Mouse (Mus musculus) stomach, embryonic 14.5 days (tissue): ENCODE results near the gene Spata21. TPM values are rescaled to one million over a fixed set of nuclear protein-coding genes. Genes with fewer than 3 reads are reported as not detected.

Experiments
- ATAC-seq: fragments of 200-750 bp; cut with Nextera tagmentation; 2 replicates; pipeline ENCODE4 v1.8.0; 2017; ENCODE audit warnings: low read depth, moderate TSS enrichment; ENCODE audit not compliant: insufficient number of reproducible peaks, insufficient read depth, low FRiP score
- H3K27ac ChIP-seq: fragments of 300-500 bp; sonication (generic); 2 replicates; pipeline ENCODE4 v1.5.1; 2014; ENCODE audit warnings: mild to moderate bottlenecking, low read length, moderate library complexity, mixed read lengths
- H3K27me3 ChIP-seq: fragments of 300-500 bp; sonication (generic); 2 replicates; pipeline ENCODE4 v1.6.1; 2014; ENCODE audit warnings: low read length, control low read depth, mixed read lengths; ENCODE audit not compliant: control insufficient read depth, insufficient read depth
- H3K36me3 ChIP-seq: fragments of 300-500 bp; sonication (generic); 2 replicates; pipeline ENCODE4 v1.6.1; 2014; ENCODE audit warnings: mild to moderate bottlenecking, control low read depth, low read length, moderate library complexity, mixed read lengths; ENCODE audit not compliant: control insufficient read depth, insufficient read depth
- H3K4me1 ChIP-seq: fragments of 300-500 bp; sonication (generic); 2 replicates; pipeline ENCODE4 v1.6.1; 2014; ENCODE audit warnings: low read length, control low read depth, mixed read lengths; ENCODE audit not compliant: control insufficient read depth, insufficient read depth
- H3K4me2 ChIP-seq: fragments of 300-500 bp; sonication (generic); replicated peaks from 2 replicates; pipeline ENCODE4 v1.6.1; 2014; ENCODE audit warnings: low read depth, low read length, control low read depth
- H3K4me3 ChIP-seq: fragments of 300-500 bp; sonication (generic); 2 replicates; pipeline ENCODE4 v1.5.1; 2014; ENCODE audit warnings: low read depth, low read length, control low read depth
- H3K9ac ChIP-seq: fragments of 300-500 bp; sonication (generic); replicated peaks from 2 replicates; pipeline ENCODE4 v1.6.1; 2014; ENCODE audit warnings: low read depth, mild to moderate bottlenecking, control low read depth, low read length, moderate library complexity, mixed read lengths
- H3K9me3 ChIP-seq: fragments of 300-500 bp; sonication (generic); 2 replicates; pipeline ENCODE4 v1.6.1; 2016; ENCODE audit warnings: low read depth, low read length, control low read depth; ENCODE audit not compliant: control insufficient read depth
- WGBS: fragments of 180-500 bp; shearing (Covaris S2); extraction: QIAGEN DNeasy Blood & Tissue Kit; methylation state at CpG from one replicate; pipeline ENCODE4 v1.1.7; 2014; 5-methylcytosine and 5-hydroxymethylcytosine counted together
- polyA plus RNA-seq: library from polyadenylated mRNA; unstranded; fragments of >200 nt; fragmentation: Nextera tagmentation; extraction: Ambion mirVana; gene quantifications from 2 replicates; pipeline ENCODE4 v1.2.1, GENCODE M21; 2014

The Spata21 gene
- polyA plus RNA-seq, 1 experiment from 2014 or later, result 0.30 TPM

DNA sequence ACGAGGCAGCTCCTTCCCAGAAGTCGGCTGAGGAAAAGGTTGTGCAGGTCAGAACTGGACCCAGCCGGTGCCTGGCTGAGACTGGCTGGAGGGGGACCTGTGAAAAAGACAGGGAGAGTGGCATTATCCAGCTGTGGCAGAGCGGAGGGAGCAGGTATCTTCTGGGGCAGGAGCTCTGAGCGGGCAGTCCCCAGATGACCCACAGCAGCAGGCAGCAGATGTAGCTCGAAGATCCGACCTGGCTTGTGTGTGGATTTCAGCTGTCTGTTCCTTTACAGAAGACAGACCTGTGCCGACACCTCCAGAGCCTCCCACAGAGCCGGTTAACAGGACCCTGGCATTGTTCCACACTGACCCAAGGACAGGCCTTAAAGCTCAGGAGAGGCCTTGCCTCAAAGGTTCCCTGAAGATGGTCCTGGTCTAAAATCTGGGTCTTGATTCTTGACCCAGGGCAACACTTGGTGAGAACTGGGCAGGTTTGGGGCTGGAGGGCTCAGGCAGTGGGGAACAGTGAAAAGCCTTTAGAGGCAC lies 20.6 kb upstream of the Spata21 start:
- no peak overlapping the region for H3K9ac ChIP-seq
- WGBS, result 81% methylated on average over 9 of the region's 9 CpGs
- H3K4me3 ChIP-seq, result no peak overlapping the region
- H3K27me3 ChIP-seq, result no peaks in the 10 kb centered on the region
- ATAC-seq, result no peak
- no peaks in the 10 kb centered on the region for H3K9me3 ChIP-seq
- no peak overlapping the region for H3K27ac ChIP-seq
- H3K36me3 ChIP-seq, result peaks cover 65% of the 10 kb centered on the region
- no peak overlapping the region for H3K4me2 ChIP-seq
- no peaks in the 10 kb centered on the region for H3K4me1 ChIP-seq

DNA sequence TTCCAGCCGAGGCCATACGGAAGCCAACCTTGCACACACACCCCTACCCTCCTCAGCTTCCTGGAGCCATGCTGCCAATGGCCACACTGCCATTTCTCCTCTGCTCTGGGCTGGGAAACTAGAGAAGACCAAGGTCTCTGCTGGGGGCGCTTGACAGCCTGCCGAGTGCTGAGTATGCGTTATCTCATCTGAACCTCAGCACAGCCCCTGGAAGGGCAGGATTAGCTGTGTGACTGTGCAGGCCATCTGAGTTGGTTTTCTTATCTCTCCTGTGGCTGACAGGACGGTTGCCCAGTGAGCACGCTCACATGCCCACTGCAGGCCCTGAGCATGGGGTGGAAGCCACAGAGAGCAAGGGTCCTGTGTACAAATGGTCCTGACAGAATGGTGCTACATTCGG lies 19.5 kb upstream of the Spata21 start:
- no peaks in the 10 kb centered on the region for H3K9me3 ChIP-seq
- no peaks in the 10 kb centered on the region for H3K27me3 ChIP-seq
- 91% methylated on average over 8 of the region's 8 CpGs for WGBS
- no peaks in the 10 kb centered on the region for H3K4me1 ChIP-seq
- H3K36me3 ChIP-seq, result peaks cover 68% of the 10 kb centered on the region
- no peak overlapping the region for H3K9ac ChIP-seq
- H3K27ac ChIP-seq, result no peak overlapping the region
- no peak for ATAC-seq
- H3K4me3 ChIP-seq, result no peak overlapping the region
- no peak overlapping the region for H3K4me2 ChIP-seq

DNA sequence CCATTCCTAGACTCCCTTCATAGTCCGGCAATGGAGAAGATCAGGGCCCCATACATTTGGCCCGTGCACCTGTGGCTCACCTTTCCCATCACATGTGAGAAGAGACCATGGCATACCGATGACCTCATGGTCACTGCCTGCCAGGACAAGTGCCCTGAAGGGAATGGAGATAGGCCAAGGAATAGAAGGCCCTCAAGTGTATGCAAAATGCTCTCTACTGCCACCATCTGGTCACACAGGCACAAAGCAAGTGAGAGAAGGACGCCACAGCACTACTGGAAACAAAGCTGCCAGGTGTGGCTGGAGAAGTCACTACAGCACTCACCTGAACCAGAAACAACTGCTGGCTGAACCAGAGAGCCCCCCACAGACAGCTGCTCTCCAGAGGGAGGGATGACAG lies 18.4 kb upstream of the Spata21 start:
- Histone ChIP-seq H3K4me3 (no peak overlapping the region), H3K36me3 (peaks cover 69% of the 10 kb centered on the region), H3K27ac (no peak overlapping the region), H3K4me1 (no peaks in the 10 kb centered on the region), H3K27me3 (no peaks in the 10 kb centered on the region), H3K9ac (no peak overlapping the region), H3K4me2 (no peak overlapping the region), H3K9me3 (no peaks in the 10 kb centered on the region)
- ATAC-seq, result no peak
- WGBS, result 62% methylated on average over 4 of the region's 4 CpGs

DNA sequence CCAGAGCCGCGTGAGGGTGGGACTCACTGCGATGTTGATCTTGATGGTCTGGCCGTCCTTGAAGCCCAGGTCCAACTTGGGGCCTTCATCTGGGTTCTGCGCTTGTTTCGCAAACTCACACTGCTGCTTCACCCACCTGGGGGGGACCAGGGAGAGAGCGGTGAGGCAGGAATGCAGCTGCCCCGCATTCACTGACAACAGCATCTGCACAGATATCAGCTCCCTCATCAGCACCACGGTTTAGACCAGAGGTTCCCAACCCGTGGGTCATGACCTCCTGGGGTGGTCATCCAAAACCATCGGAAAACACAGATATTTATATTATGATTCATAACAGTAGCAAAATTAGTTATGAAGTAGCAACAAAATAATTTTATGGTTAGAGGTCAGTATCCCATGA lies 15.6 kb upstream of the Spata21 start:
- ATAC-seq, result no peak
- Histone ChIP-seq H3K27ac (no peak overlapping the region), H3K4me2 (no peak overlapping the region), H3K4me1 (peaks cover 10% of the 10 kb centered on the region; the same call in 1 of the 2 replicates), H3K36me3 (peaks cover 50% of the 10 kb centered on the region), H3K9me3 (no peaks in the 10 kb centered on the region), H3K9ac (no peak overlapping the region), H3K4me3 (no peak overlapping the region), H3K27me3 (no peaks in the 10 kb centered on the region)
- 86% methylated on average over 11 of the region's 11 CpGs for WGBS

DNA sequence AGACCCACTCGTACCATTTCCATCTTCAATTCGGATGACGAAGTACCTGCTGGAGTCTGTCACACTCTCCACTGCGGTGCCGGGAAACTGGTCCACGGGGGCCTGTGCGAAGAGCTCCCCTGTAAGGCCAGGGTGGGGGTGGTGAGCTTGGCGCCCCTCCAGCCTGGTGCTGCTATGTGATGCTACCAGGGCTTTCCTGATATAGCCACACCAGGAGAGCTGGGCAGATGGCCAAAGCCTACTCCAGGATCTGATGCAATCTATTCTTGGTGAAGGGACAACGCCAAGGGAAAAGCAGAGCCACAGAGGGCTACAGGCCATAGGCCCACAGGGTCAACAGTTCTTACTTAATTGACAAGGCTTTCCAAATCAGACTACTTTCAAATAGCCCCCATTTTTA lies 14.5 kb upstream of the Spata21 start:
- Histone ChIP-seq H3K4me3 (no peak overlapping the region), H3K4me2 (no peak overlapping the region), H3K27me3 (no peaks in the 10 kb centered on the region), H3K9ac (no peak overlapping the region), H3K9me3 (no peaks in the 10 kb centered on the region), H3K27ac (no peak overlapping the region), H3K36me3 (peaks cover 38% of the 10 kb centered on the region), H3K4me1 (peaks cover 10% of the 10 kb centered on the region; the same call in 1 of the 2 replicates)
- 90% methylated on average over 9 of the region's 9 CpGs for WGBS
- ATAC-seq, result no peak

DNA sequence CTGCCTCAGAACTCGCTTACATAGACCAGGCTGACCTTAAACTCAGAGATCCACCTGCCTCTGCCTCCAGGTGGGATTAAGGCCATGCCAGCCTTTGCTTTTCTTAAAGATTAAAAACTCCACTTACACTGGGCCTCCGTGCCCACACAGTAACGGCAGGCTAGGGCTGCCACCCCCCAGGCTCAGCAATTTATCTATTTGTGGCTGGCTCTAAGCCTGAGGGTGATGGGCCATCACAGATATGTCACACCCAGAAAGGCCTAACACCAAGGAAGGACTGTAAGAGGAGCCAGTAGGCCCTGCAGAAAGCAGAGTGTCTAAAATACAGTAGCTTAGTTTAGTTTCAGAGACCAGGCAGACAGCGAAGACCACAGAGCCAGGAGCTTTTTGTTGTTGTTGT lies 14.0 kb upstream of the Spata21 start:
- WGBS, result 91% methylated on average over 4 of the region's 4 CpGs
- no peak overlapping the region for H3K4me3 ChIP-seq
- H3K9me3 ChIP-seq, result no peaks in the 10 kb centered on the region
- ATAC-seq, result no peak
- H3K4me1 ChIP-seq, result peaks cover 10% of the 10 kb centered on the region; the same call in 1 of the 2 replicates
- no peak overlapping the region for H3K9ac ChIP-seq
- H3K36me3 ChIP-seq, result peaks cover 34% of the 10 kb centered on the region
- H3K4me2 ChIP-seq, result no peak overlapping the region
- no peaks in the 10 kb centered on the region for H3K27me3 ChIP-seq
- no peak overlapping the region for H3K27ac ChIP-seq

DNA sequence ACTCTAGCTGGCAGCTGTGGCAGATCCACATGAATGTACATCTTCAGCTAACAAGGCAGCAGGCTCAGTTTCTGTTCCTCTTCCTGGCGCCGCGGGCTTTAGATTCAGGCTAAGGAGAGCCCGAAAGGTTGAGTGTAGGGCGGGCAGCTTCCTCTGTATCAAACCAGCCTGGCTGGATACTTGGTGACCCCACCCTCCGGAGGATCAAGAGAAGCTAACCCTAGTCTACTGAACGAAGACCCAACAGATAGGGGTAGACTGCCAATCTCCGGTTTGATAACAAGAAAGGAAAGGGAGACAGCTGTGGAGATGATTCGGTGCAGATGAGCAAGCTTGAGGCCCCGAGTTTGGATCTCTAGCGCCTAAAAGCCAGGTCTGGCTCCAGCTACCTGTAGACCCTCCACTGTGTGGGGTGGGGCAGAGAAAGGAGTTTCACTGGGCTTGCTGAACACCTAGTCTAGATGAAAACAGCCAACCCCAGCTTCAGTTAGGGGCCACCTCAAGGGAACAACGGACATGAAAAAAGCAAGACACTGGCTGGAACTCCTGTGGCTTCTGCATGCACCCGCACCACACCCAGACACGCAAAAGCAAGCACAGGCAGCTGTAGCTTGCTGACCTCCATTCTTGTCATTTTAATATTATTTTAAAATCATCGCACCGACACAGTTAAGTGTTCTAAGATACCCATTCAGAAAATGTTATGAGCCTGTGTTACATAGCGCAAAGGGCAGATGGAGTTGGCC lies 11.2 kb upstream of the Spata21 start:
- Histone ChIP-seq H3K4me3 (peak overlapping the region; percentile 98), H3K27me3 (no peaks in the 10 kb centered on the region), H3K27ac (no peak overlapping the region), H3K9ac (peak overlapping the region; percentile 92; the same call in 1 of the 2 replicates), H3K4me2 (peak overlapping the region; percentile 98), H3K9me3 (no peaks in the 10 kb centered on the region), H3K4me1 (peaks cover 10% of the 10 kb centered on the region; the same call in 1 of the 2 replicates), H3K36me3 (peaks cover 10% of the 10 kb centered on the region)
- no peak for ATAC-seq
- 72% methylated on average over 17 of the region's 17 CpGs for WGBS

DNA sequence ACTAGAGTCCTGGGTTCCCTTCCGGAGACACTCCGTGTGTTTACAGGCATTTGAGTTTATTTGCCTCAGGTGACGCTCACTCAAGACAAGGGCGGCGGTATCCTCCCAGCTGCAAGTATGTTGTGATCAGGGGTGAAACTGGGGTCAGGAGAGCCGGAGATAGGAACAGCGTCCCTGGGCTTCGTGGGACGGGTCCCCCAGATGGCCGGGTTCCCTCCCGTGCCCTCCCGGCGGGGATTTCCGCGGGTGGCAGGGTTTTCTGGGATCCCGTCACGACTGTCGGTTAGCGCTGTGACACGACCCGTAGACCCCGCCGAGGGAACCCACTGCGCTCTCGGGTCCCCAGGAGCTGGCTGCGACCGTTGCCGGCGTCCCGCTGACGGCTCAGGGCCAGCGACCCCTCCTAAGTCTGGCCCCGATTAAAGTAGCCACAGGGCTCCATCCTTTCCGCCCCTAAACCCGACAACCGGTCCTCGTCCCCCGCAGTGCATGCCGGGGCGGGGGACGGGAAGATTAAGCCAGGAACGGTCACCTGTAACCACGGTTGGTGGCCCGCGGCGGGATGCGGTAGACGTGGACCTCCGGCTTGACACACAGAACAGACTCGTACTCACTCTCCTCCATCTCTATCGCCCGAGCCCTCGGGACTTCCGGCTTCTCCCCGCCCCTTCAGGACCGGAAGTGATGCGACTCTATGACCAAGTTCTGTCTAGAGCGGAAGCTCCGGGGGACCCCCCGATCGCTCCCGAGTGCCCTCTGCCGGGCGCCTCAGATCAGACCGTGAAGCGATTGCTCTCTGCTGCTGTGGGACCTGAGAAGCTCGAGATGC lies 10.2 kb upstream of the Spata21 start, which contains the start of gene Necap2:
Necap2 (minus strand) TSS at position 677 of the 829 bp plus-strand sequence.
- ATAC-seq, result peak; percentile 93
- Histone ChIP-seq H3K27me3 (no peaks in the 10 kb centered on the region), H3K36me3 (peaks cover 4% of the 10 kb centered on the region), H3K9me3 (no peaks in the 10 kb centered on the region), H3K9ac (peak within 1 kb of the TSS; percentile 92), H3K4me3 (peak within 1 kb of the TSS; percentile 98), H3K4me1 (peaks cover 10% of the 10 kb centered on the region; the same call in 1 of the 2 replicates), H3K27ac (peak within 1 kb of the TSS; percentile 33; the same call in 1 of the 2 replicates), H3K4me2 (peak within 1 kb of the TSS; percentile 98)
- under 1% methylated on average over 67 of the region's 67 CpGs for WGBS
